Mouse (Mus musculus) MN1 (cell line): ENCODE data around the gene Stmn1.

Source experiments
- DNase-seq: peaks from one replicate; pipeline ENCODE4 v3.0.0-alpha.2; 2016; ENCODE audit warnings: low spot score

Gene Stmn1

GRCm38 (mm10) chr4:134468215-134468575, at the start of gene Stmn1:
Gene Stmn1, plus strand, starts transcription at chr4:134468320.
- DNase-seq = peak; percentile 98

- DNase-seq = no peak
Observed at GRCm38 (mm10) chr4:134421971-134422370, 46.1 kb upstream of the Stmn1 start.

- no peak for DNase-seq
Observed at GRCm38 (mm10) chr4:134423949-134424348, 44.2 kb upstream of the Stmn1 start.

- no peak for DNase-seq
Observed at GRCm38 (mm10) chr4:134425088-134425487, 43.0 kb upstream of the Stmn1 start.

GRCm38 (mm10) chr4:134430381-134431004, 37.6 kb upstream of the Stmn1 start:
- DNase-seq = peak; percentile 97

- DNase-seq = no peak
Observed at GRCm38 (mm10) chr4:134432686-134433360, 35.3 kb upstream of the Stmn1 start.

GRCm38 (mm10) chr4:134436185-134436584, 31.9 kb upstream of the Stmn1 start:
- DNase-seq = peak; percentile 70

GRCm38 (mm10) chr4:134436659-134437058, 31.5 kb upstream of the Stmn1 start:
- DNase-seq = peak; percentile 44

GRCm38 (mm10) chr4:134439119-134439518, 29.0 kb upstream of the Stmn1 start:
- no peak for DNase-seq

- DNase-seq = no peak
Observed at GRCm38 (mm10) chr4:134439919-134440318, 28.2 kb upstream of the Stmn1 start.

- no peak for DNase-seq
Observed at GRCm38 (mm10) chr4:134442216-134442615, 25.9 kb upstream of the Stmn1 start.

GRCm38 (mm10) chr4:134443589-134443988, 24.5 kb upstream of the Stmn1 start:
- no peak for DNase-seq

GRCm38 (mm10) chr4:134444949-134445348, 23.2 kb upstream of the Stmn1 start:
- no peak for DNase-seq

- no peak for DNase-seq
Observed at GRCm38 (mm10) chr4:134445489-134445888, 22.6 kb upstream of the Stmn1 start.

- DNase-seq = no peak
Observed at GRCm38 (mm10) chr4:134447966-134448365, 20.2 kb upstream of the Stmn1 start.

- DNase-seq = peak; percentile 79
Observed at GRCm38 (mm10) chr4:134449595-134450391, 18.3 kb upstream of the Stmn1 start.

GRCm38 (mm10) chr4:134450392-134451195, 17.5 kb upstream of the Stmn1 start:
- DNase-seq = peak; percentile 72

- DNase-seq = no peak
Observed at GRCm38 (mm10) chr4:134451484-134451883, 16.6 kb upstream of the Stmn1 start.

GRCm38 (mm10) chr4:134453619-134454400, 14.3 kb upstream of the Stmn1 start:
- no peak for DNase-seq

GRCm38 (mm10) chr4:134455310-134455709, 12.8 kb upstream of the Stmn1 start:
- no peak for DNase-seq

GRCm38 (mm10) chr4:134457130-134457825, 10.8 kb upstream of the Stmn1 start:
- no peak for DNase-seq
